Mouse (Mus musculus): ENCODE results near the gene Tmc4. TPM values are rescaled to one million over a fixed set of nuclear protein-coding genes. Genes with fewer than 3 reads are reported as not detected.

Gene Tmc4
- polyA plus RNA-seq, 1 experiment = 2.9 TPM

GRCm38 (mm10) chr7:3630478-3630815 lies 46.9 kb downstream of the Tmc4 start:
- peaks cover 1% of the 10 kb centered on the region; the same call in 1 of the 2 replicates for H3K36me3 ChIP-seq (ENCODE audit: control insufficient read depth, insufficient read depth, low read length)
- no peaks in the 10 kb centered on the region for H3K27me3 ChIP-seq (ENCODE audit: control insufficient read depth, insufficient read depth, low read length)
- H3K4me1 ChIP-seq (ENCODE audit: control insufficient read depth, insufficient read depth, low read length) = peaks cover 14% of the 10 kb centered on the region
- peak overlapping the region; percentile 68 for H3K27ac ChIP-seq (ENCODE audit: control insufficient read depth, insufficient read depth, low read depth, low read length)
- TF ChIP-seq POLR2A (IDR thresholded peaks at IDR 0.05; ENCODE audit: control insufficient read depth, low read depth, low read length) (no peak), CTCF (IDR thresholded peaks at IDR 0.05; ENCODE audit: control insufficient read depth, insufficient read depth, insufficient replicate concordance, low read depth, low read length) (no peak)
- peak overlapping the region; percentile 100 for H3K4me3 ChIP-seq (ENCODE audit: control insufficient read depth, low read depth, low read length)

GRCm38 (mm10) chr7:3629543-3630477 lies 47.5 kb downstream of the Tmc4 start, which contains the start of the genes Tfpt and Prpf31:
TSS of gene Tfpt (minus strand) at chr7:3629929.
TSS of gene Prpf31 (plus strand) at chr7:3629985.
- no peaks in the 10 kb centered on the region for H3K27me3 ChIP-seq (ENCODE audit: control insufficient read depth, insufficient read depth, low read length)
- peak within 1 kb of the TSS; percentile 100 for H3K4me3 ChIP-seq (ENCODE audit: control insufficient read depth, low read depth, low read length)
- TF ChIP-seq CTCF (IDR thresholded peaks at IDR 0.05; ENCODE audit: control insufficient read depth, insufficient read depth, insufficient replicate concordance, low read depth, low read length) (no peak), POLR2A (IDR thresholded peaks at IDR 0.05; ENCODE audit: control insufficient read depth, low read depth, low read length) (peak; percentile 61)
- H3K36me3 ChIP-seq (ENCODE audit: control insufficient read depth, insufficient read depth, low read length) = peaks cover 1% of the 10 kb centered on the region; the same call in 1 of the 2 replicates
- peaks cover 14% of the 10 kb centered on the region for H3K4me1 ChIP-seq (ENCODE audit: control insufficient read depth, insufficient read depth, low read length)
- H3K27ac ChIP-seq (ENCODE audit: control insufficient read depth, insufficient read depth, low read depth, low read length) = peak within 1 kb of the TSS; percentile 92

GRCm38 (mm10) chr7:3629030-3629429 lies 48.3 kb downstream of the Tmc4 start:
- Histone ChIP-seq H3K27me3 (ENCODE audit: control insufficient read depth, insufficient read depth, low read length) (no peaks in the 10 kb centered on the region), H3K36me3 (ENCODE audit: control insufficient read depth, insufficient read depth, low read length) (peaks cover 1% of the 10 kb centered on the region; the same call in 1 of the 2 replicates), H3K27ac (ENCODE audit: control insufficient read depth, insufficient read depth, low read depth, low read length) (peak overlapping the region; percentile 92), H3K4me3 (ENCODE audit: control insufficient read depth, low read depth, low read length) (peak overlapping the region; percentile 100), H3K4me1 (ENCODE audit: control insufficient read depth, insufficient read depth, low read length) (peaks cover 14% of the 10 kb centered on the region)
- TF ChIP-seq CTCF (IDR thresholded peaks at IDR 0.05; ENCODE audit: control insufficient read depth, insufficient read depth, insufficient replicate concordance, low read depth, low read length) (no peak), POLR2A (IDR thresholded peaks at IDR 0.05; ENCODE audit: control insufficient read depth, low read depth, low read length) (no peak; the same call in 1 of the 2 replicates)

- Histone ChIP-seq H3K4me3 (ENCODE audit: control insufficient read depth, low read depth, low read length) (peak within 1 kb of the TSS; percentile 91), H3K27ac (ENCODE audit: control insufficient read depth, insufficient read depth, low read depth, low read length) (peak within 1 kb of the TSS; percentile 86)
- TF ChIP-seq CTCF (IDR thresholded peaks at IDR 0.05; ENCODE audit: control insufficient read depth, insufficient read depth, insufficient replicate concordance, low read depth, low read length) = no peak
- peak; percentile 74 for TF ChIP-seq POLR2A (IDR thresholded peaks at IDR 0.05; ENCODE audit: control insufficient read depth, low read depth, low read length)
Observed at GRCm38 (mm10) chr7:3617242-3617995, 59.9 kb downstream of the Tmc4 start, which contains the start of gene Ndufa3. TSS of gene Ndufa3 (plus strand) at chr7:3617373.

GRCm38 (mm10) chr7:3616389-3617241 lies 60.7 kb downstream of the Tmc4 start:
- H3K36me3 ChIP-seq (ENCODE audit: control insufficient read depth, insufficient read depth, low read length) = peaks cover 1% of the 10 kb centered on the region; the same call in 1 of the 2 replicates
- peaks cover 6% of the 10 kb centered on the region for H3K4me1 ChIP-seq (ENCODE audit: control insufficient read depth, insufficient read depth, low read length)
- no peaks in the 10 kb centered on the region for H3K27me3 ChIP-seq (ENCODE audit: control insufficient read depth, insufficient read depth, low read length)
- no peak overlapping the region for H3K27ac ChIP-seq (ENCODE audit: control insufficient read depth, insufficient read depth, low read depth, low read length)
- TF ChIP-seq CTCF (IDR thresholded peaks at IDR 0.05; ENCODE audit: control insufficient read depth, insufficient read depth, insufficient replicate concordance, low read depth, low read length) (no peak), POLR2A (IDR thresholded peaks at IDR 0.05; ENCODE audit: control insufficient read depth, low read depth, low read length) (no peak)
- peak overlapping the region; percentile 91 for H3K4me3 ChIP-seq (ENCODE audit: control insufficient read depth, low read depth, low read length)

More at GRCm38 (mm10) chr7:3617242-3617995, 59.9 kb downstream of the Tmc4 start, which contains the start of gene Ndufa3:
- Histone ChIP-seq H3K27me3 (ENCODE audit: control insufficient read depth, insufficient read depth, low read length) (no peaks in the 10 kb centered on the region), H3K4me1 (ENCODE audit: control insufficient read depth, insufficient read depth, low read length) (peaks cover 6% of the 10 kb centered on the region), H3K36me3 (ENCODE audit: control insufficient read depth, insufficient read depth, low read length) (peaks cover 1% of the 10 kb centered on the region; the same call in 1 of the 2 replicates)

- H3K27me3 ChIP-seq (ENCODE audit: control insufficient read depth, insufficient read depth, low read length) = no peaks in the 10 kb centered on the region
- no peak within 1 kb of the TSS for H3K27ac ChIP-seq (ENCODE audit: control insufficient read depth, insufficient read depth, low read depth, low read length)
- no peak for TF ChIP-seq CTCF (IDR thresholded peaks at IDR 0.05; ENCODE audit: control insufficient read depth, insufficient read depth, insufficient replicate concordance, low read depth, low read length)
- TF ChIP-seq POLR2A (IDR thresholded peaks at IDR 0.05; ENCODE audit: control insufficient read depth, low read depth, low read length) = no peak
- peaks cover 1% of the 10 kb centered on the region; the same call in 1 of the 2 replicates for H3K36me3 ChIP-seq (ENCODE audit: control insufficient read depth, insufficient read depth, low read length)
- peak within 1 kb of the TSS; percentile 91; the same call in 1 of the 2 replicates for H3K4me3 ChIP-seq (ENCODE audit: control insufficient read depth, low read depth, low read length)
- H3K4me1 ChIP-seq (ENCODE audit: control insufficient read depth, insufficient read depth, low read length) = peaks cover 11% of the 10 kb centered on the region
Observed at GRCm38 (mm10) chr7:3616057-3616388, 61.3 kb downstream of the Tmc4 start, which contains the start of gene Oscar. TSS of gene Oscar (minus strand) at chr7:3616157.

Other genes with a start within 250 kb of the Tmc4 start
- 0.84 and 1.3 TPM in 2 replicates for gene Tarm1, start 174.9 kb downstream of the Tmc4 start, polyA plus RNA-seq (2012; rRNA removed)
- 1.9 and 3.2 TPM in 2 replicates for gene Oscar, start 61.4 kb downstream of the Tmc4 start, polyA plus RNA-seq (2012; rRNA removed)
- 99.6 and 122 TPM in 2 replicates for gene Ndufa3, start 60.2 kb downstream of the Tmc4 start, polyA plus RNA-seq (2012; rRNA removed)
- gene Tfpt, start 47.6 kb downstream of the Tmc4 start, polyA plus RNA-seq (2012; rRNA removed) = 17.2 and 18.1 TPM in 2 replicates
- 24.8 and 26.4 TPM in 2 replicates for gene Prpf31, start 47.6 kb downstream of the Tmc4 start, polyA plus RNA-seq (2012; rRNA removed)
- 26.3 and 27.1 TPM in 2 replicates for gene Cnot3, start 32.3 kb downstream of the Tmc4 start, polyA plus RNA-seq (2012; rRNA removed)
- 5.2 and 5.7 TPM in 2 replicates for gene Leng1, start 11.7 kb downstream of the Tmc4 start, polyA plus RNA-seq (2012; rRNA removed)
- gene Tsen34, start 15.3 kb upstream of the Tmc4 start, polyA plus RNA-seq (2012; rRNA removed) = 14.0 and 14.6 TPM in 2 replicates
- gene Mboat7, start 16.0 kb upstream of the Tmc4 start, polyA plus RNA-seq (2012; rRNA removed) = 12.5 and 14.9 TPM in 2 replicates
- gene Rps9, start 26.4 kb upstream of the Tmc4 start, polyA plus RNA-seq (2012; rRNA removed) = 408 and 458 TPM in 2 replicates
- gene Pirb, start 42.8 kb upstream of the Tmc4 start, polyA plus RNA-seq (2012; rRNA removed) = 0.51 and 0.79 TPM in 2 replicates
- gene Gm15448, start 148.1 kb upstream of the Tmc4 start, polyA plus RNA-seq (2012; rRNA removed) = not detected in 2 replicates
- 0.09 and 0.12 TPM in 2 replicates for gene Pira2, start 167.5 kb upstream of the Tmc4 start, polyA plus RNA-seq (2012; rRNA removed)
- gene Gm14548, start 220.6 kb upstream of the Tmc4 start, polyA plus RNA-seq (2012; rRNA removed) = 0.11 TPM in 1 of 2 replicates, not detected in the other
- gene Lilra6, start 237.9 kb upstream of the Tmc4 start, polyA plus RNA-seq (2012; rRNA removed) = 0.10 and 0.25 TPM in 2 replicates

All from testis, adult 2 months (tissue).